Mouse (Mus musculus) intestine, postnatal 0 days (tissue): ENCODE data around the gene Tmem161a. TPM values are rescaled to one million over a fixed set of nuclear protein-coding genes. Genes with fewer than 3 reads are reported as not detected.

Source experiments
- ATAC-seq: fragments of 200-750 bp; cut with Nextera tagmentation; 2 replicates; pipeline ENCODE4 v1.8.0; 2017; ENCODE audit warnings: mild to moderate bottlenecking, moderate TSS enrichment, moderate library complexity
- H3K27ac ChIP-seq: fragments of 300-500 bp; sonication (generic); 2 replicates; pipeline ENCODE4 v1.5.1; 2014; ENCODE audit warnings: mild to moderate bottlenecking, low read depth, low read length, moderate library complexity
- H3K27me3 ChIP-seq: fragments of 300-500 bp; sonication (generic); replicated peaks from 2 replicates; pipeline ENCODE4 v1.6.1; 2014; ENCODE audit warnings: low read length, mixed read lengths; ENCODE audit not compliant: control insufficient read depth, insufficient read depth
- H3K36me3 ChIP-seq: fragments of 300-500 bp; sonication (generic); 2 replicates; pipeline ENCODE4 v1.6.1; 2014; ENCODE audit warnings: mild to moderate bottlenecking, moderate library complexity; ENCODE audit not compliant: control insufficient read depth, insufficient read depth
- H3K4me1 ChIP-seq: fragments of 300-500 bp; sonication (generic); replicated peaks from 2 replicates; pipeline ENCODE4 v1.6.1; 2014; ENCODE audit warnings: antibody characterized with exemption, low read length, mixed read lengths; ENCODE audit not compliant: control insufficient read depth, insufficient read depth
- H3K4me2 ChIP-seq: fragments of 300-500 bp; sonication (generic); replicated peaks from 2 replicates; pipeline ENCODE4 v1.6.1; 2014; ENCODE audit warnings: low read depth, mild to moderate bottlenecking, moderate library complexity
- H3K4me3 ChIP-seq: fragments of 300-500 bp; sonication (generic); 2 replicates; pipeline ENCODE4 v1.5.1; 2014; ENCODE audit warnings: low read depth, low read length
- H3K9ac ChIP-seq: fragments of 300-500 bp; sonication (generic); 2 replicates; pipeline ENCODE4 v1.6.1; 2014; ENCODE audit warnings: mild to moderate bottlenecking, low read depth, low read length
- H3K9me3 ChIP-seq: fragments of 300-500 bp; sonication (generic); 2 replicates; pipeline ENCODE4 v1.6.1; 2016; ENCODE audit warnings: mixed run types; ENCODE audit not compliant: control insufficient read depth
- CTCF ChIP-seq: sonication (generic); IDR thresholded peaks from 2 replicates; pipeline ENCODE4 v1.5.1; 2016; ENCODE audit warnings: low read depth, mild to moderate bottlenecking, control low read depth, antibody characterized with exemption, moderate library complexity
- WGBS: fragments of 180-500 bp; shearing (Covaris S2); extraction: QIAGEN DNeasy Blood & Tissue Kit; methylation state at CpG from one replicate; pipeline ENCODE4 v1.1.7; 2014; 5-methylcytosine and 5-hydroxymethylcytosine counted together
- polyA plus RNA-seq: library from polyadenylated mRNA; unstranded; fragments of >200 nt; fragmentation: Nextera tagmentation; extraction: Ambion mirVana; gene quantifications from 2 replicates; pipeline ENCODE4 v1.2.1, GENCODE M21; 2015

Gene Tmem161a
- polyA plus RNA-seq, 1 experiment from 2014 or later: 42.0 TPM

- ATAC-seq: no peak
- H3K9me3 ChIP-seq: no peaks in the 10 kb centered on the region
Observed at GRCm38 (mm10) chr8:70220911-70221310, 48.8 kb downstream of the Tmem161a start.

GRCm38 (mm10) chr8:70222041-70222440 lies 49.9 kb downstream of the Tmem161a start:
- no peaks in the 10 kb centered on the region for H3K9me3 ChIP-seq

More at GRCm38 (mm10) chr8:70220911-70221310, 48.8 kb downstream of the Tmem161a start:
- H3K9ac ChIP-seq: no peak overlapping the region
- WGBS: 89% methylated on average over 3 of the region's 3 CpGs
- 0 out of 2 replicates have a peak, but pooled peaks cover 2% of the 10 kb centered on the region for H3K4me1 ChIP-seq
- H3K36me3 ChIP-seq: peaks cover 16% of the 10 kb centered on the region
- H3K27ac ChIP-seq: no peak overlapping the region
- no peak overlapping the region for H3K4me3 ChIP-seq
- no peaks in the 10 kb centered on the region for H3K27me3 ChIP-seq
- H3K4me2 ChIP-seq: no peak overlapping the region
- no peak for TF ChIP-seq CTCF

GRCm38 (mm10) chr8:70223341-70223740 lies 51.2 kb downstream of the Tmem161a start:
- peak; percentile 80 for TF ChIP-seq CTCF
- Histone ChIP-seq H3K4me1 (0 out of 2 replicates have a peak, but pooled peaks cover 2% of the 10 kb centered on the region), H3K4me3 (no peak overlapping the region), H3K9me3 (no peaks in the 10 kb centered on the region), H3K36me3 (peaks cover 25% of the 10 kb centered on the region), H3K27ac (no peak overlapping the region), H3K4me2 (no peak overlapping the region), H3K9ac (no peak overlapping the region), H3K27me3 (no peaks in the 10 kb centered on the region)
- ATAC-seq: no peak
- WGBS: 45% methylated on average over 6 of the region's 6 CpGs

More at GRCm38 (mm10) chr8:70222041-70222440, 49.9 kb downstream of the Tmem161a start:
- Histone ChIP-seq H3K4me1 (0 out of 2 replicates have a peak, but pooled peaks cover 2% of the 10 kb centered on the region), H3K27ac (no peak overlapping the region), H3K36me3 (peaks cover 16% of the 10 kb centered on the region), H3K9ac (no peak overlapping the region), H3K27me3 (no peaks in the 10 kb centered on the region), H3K4me3 (no peak overlapping the region), H3K4me2 (no peak overlapping the region)
- no peak for TF ChIP-seq CTCF
- no peak for ATAC-seq
- whole genome bisulfite sequencing: 96% methylated on average over 12 of the region's 12 CpGs

- no peak overlapping the region for H3K9ac ChIP-seq
- no peak overlapping the region for H3K4me2 ChIP-seq
- H3K9me3 ChIP-seq: no peaks in the 10 kb centered on the region
- H3K27me3 ChIP-seq: no peaks in the 10 kb centered on the region
- WGBS: 86% methylated on average over 4 of the region's 4 CpGs
- TF ChIP-seq CTCF: no peak
- peaks cover 44% of the 10 kb centered on the region for H3K36me3 ChIP-seq
- H3K4me1 ChIP-seq: no peaks in the 10 kb centered on the region
- no peak overlapping the region for H3K4me3 ChIP-seq
- H3K27ac ChIP-seq: no peak overlapping the region
- ATAC-seq: no peak
Observed at GRCm38 (mm10) chr8:70227997-70228396, 55.8 kb downstream of the Tmem161a start.

GRCm38 (mm10) chr8:70230837-70231236 lies 58.7 kb downstream of the Tmem161a start:
- TF ChIP-seq CTCF: no peak
- H3K4me3 ChIP-seq: no peak overlapping the region
- ATAC-seq: no peak
- no peak overlapping the region for H3K4me2 ChIP-seq
- peaks cover 31% of the 10 kb centered on the region for H3K36me3 ChIP-seq
- H3K9ac ChIP-seq: no peak overlapping the region
- WGBS: 93% methylated on average over 9 of the region's 9 CpGs
- no peak overlapping the region for H3K27ac ChIP-seq
- no peaks in the 10 kb centered on the region for H3K9me3 ChIP-seq
- H3K4me1 ChIP-seq: no peaks in the 10 kb centered on the region
- H3K27me3 ChIP-seq: no peaks in the 10 kb centered on the region

Other genes starting within 250 kb of the Tmem161a start
- 42.6 and 43.3 TPM in 2 replicates for gene Gatad2a, start 176.0 kb upstream of the Tmem161a start, polyA plus RNA-seq
- 23.6 and 26.3 TPM in 2 replicates for gene Mau2, start 129.6 kb upstream of the Tmem161a start, polyA plus RNA-seq
- 17.7 and 18.4 TPM in 2 replicates for gene Sugp1, start 129.5 kb upstream of the Tmem161a start, polyA plus RNA-seq
- 305 and 315 TPM in 2 replicates for gene Tm6sf2, start 99.4 kb upstream of the Tmem161a start, polyA plus RNA-seq
- not detected in 2 replicates for gene Hapln4, start 88.9 kb upstream of the Tmem161a start, polyA plus RNA-seq
- gene Ncan, start 51.5 kb upstream of the Tmem161a start, polyA plus RNA-seq: 0.31 and 0.39 TPM in 2 replicates
- gene Nr2c2ap, start 41.0 kb upstream of the Tmem161a start, polyA plus RNA-seq: 44.0 and 44.1 TPM in 2 replicates
- 11.1 and 11.2 TPM in 2 replicates for gene Rfxank, start 33.2 kb upstream of the Tmem161a start, polyA plus RNA-seq
- gene Borcs8, start 32.9 kb upstream of the Tmem161a start, polyA plus RNA-seq: 29.2 and 32.5 TPM in 2 replicates
- gene Mef2b, start 32.6 kb upstream of the Tmem161a start, polyA plus RNA-seq: 0.12 TPM in 1 of 2 replicates, not detected in the other
- 12.0 and 12.2 TPM in 2 replicates for gene Slc25a42, start 39.9 kb downstream of the Tmem161a start, polyA plus RNA-seq
- gene Sugp2, start 61.9 kb downstream of the Tmem161a start, polyA plus RNA-seq: 8.0 and 11.5 TPM in 2 replicates
- 10.0 and 11.2 TPM in 2 replicates for gene Armc6, start 62.1 kb downstream of the Tmem161a start, polyA plus RNA-seq
- gene Homer3, start 110.5 kb downstream of the Tmem161a start, polyA plus RNA-seq: 18.5 and 18.7 TPM in 2 replicates
- gene Ddx49, start 130.1 kb downstream of the Tmem161a start, polyA plus RNA-seq: 32.9 and 34.5 TPM in 2 replicates
- gene Cope, start 130.2 kb downstream of the Tmem161a start, polyA plus RNA-seq: 338 and 383 TPM in 2 replicates
- gene Cers1, start 143.4 kb downstream of the Tmem161a start, polyA plus RNA-seq: 1.3 and 1.7 TPM in 2 replicates
- 0.38 TPM in 1 of 2 replicates, not detected in the other for gene Gdf1, start 157.5 kb downstream of the Tmem161a start, polyA plus RNA-seq
- gene Upf1, start 180.9 kb downstream of the Tmem161a start, polyA plus RNA-seq: 9.7 and 10.1 TPM in 2 replicates
- gene Comp, start 201.2 kb downstream of the Tmem161a start, polyA plus RNA-seq: 0.25 and 0.41 TPM in 2 replicates